Mouse (Mus musculus) kidney, adult 18-20 months (tissue): ENCODE results near the gene Dbnl.
A peak's percentile ranks its signal among the peaks of the same experiment; 100 is the strongest.
"Not testable (repeated sequence)": the region's sequence is repeated elsewhere in the genome, so short reads cannot be mapped to it uniquely, and the experiment has no call there.

Experiments used
- DNase-seq: peaks from one replicate; pipeline ENCODE4 v3.0.0; 2021

Gene Dbnl

DNA sequence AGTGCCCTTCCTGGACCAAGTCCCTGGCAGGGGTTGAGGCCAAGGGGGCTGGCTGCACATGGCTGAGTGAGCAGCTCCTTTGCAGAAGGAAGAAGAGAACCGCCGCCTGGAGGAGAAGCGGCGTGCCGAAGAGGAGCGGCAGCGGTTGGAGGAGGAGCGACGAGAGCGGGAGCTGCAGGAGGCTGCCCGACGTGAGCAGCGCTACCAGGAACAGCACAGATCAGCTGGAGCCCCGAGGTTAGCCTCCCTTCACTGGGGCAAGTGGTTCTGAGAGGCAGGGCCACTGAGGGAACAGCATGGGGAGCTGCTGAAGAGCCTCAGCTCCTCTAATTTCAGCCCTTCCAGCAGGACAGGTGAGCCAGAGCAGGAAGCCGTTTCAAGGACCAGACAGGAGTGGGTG lies 8.7 kb downstream of the Dbnl start:
- no peak for DNase-seq

DNA sequence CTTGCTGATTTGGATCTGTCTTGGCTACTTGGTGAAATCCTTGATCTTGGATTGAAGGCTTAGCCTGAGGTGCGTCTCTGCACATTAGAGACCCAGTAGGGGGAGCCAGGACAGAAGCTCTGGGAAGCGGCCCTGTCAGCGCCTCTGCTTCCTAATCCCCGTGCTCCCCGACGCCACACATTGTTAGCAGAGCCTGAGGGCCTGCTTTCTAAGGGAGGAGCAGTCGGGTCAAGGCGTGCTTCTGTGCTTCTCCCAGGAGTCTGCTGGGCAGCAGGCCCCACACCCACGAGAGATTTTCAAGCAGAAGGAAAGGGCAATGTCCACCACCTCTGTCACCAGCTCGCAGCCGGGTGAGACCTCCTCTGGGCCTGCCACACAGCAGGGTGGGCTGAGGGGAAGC lies 9.1 kb downstream of the Dbnl start:
- DNase-seq = no peak

DNA sequence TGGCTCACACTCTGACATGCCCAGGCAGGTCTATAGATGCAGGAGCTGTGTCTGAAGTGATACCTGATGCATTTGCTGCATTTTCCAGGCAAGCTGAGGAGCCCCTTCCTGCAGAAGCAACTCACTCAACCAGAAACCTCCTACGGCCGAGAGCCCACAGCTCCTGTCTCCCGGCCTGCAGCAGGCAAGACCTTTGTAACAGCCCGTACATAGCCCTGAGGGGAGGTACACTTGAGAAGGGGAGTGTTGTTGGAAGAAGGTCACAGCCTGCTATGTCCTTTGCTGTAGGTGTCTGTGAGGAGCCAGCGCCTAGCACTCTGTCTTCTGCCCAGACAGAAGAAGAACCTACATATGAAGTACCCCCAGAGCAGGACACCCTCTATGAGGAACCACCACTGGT lies 9.6 kb downstream of the Dbnl start:
- DNase-seq = no peak

DNA sequence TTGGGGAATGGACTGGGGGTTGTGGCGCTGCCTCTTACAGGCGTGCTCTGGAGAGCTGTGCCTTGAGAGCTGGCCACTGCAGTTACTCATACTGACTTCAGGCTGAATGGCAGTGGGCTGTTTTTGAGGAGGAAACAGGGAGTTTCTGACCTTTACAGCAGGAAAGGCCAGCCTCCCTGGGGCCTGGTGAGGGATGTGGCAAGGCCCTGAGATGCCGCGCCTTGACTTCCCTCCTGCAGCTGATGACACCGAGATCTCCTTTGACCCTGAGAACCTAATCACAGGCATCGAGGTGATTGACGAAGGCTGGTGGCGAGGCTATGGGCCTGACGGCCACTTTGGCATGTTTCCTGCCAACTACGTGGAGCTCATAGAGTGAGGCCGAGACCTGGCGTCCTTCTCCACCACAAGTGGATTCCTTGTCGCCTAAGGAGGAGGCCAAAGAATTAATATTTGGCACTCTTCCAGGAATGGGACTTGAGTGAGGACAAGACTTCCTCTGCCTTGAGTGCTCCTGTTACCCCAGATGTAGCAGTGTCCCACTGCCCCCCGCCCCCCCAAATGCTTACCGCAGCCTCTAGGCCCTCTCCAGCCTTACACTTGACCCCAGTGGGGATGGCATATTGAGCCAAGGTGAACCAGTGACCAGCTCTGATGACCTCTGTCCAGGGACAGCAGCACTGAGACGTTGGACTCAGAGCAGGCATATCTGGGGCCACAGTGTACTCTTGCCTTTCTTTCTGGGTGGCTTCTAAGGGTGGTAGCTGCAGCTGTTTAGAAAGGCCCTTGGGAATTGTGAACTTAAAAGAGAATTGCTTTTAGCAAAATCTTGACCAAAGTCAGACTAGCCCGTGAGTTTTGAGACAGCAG lies 11.6 kb downstream of the Dbnl start:
- no peak for DNase-seq

DNA sequence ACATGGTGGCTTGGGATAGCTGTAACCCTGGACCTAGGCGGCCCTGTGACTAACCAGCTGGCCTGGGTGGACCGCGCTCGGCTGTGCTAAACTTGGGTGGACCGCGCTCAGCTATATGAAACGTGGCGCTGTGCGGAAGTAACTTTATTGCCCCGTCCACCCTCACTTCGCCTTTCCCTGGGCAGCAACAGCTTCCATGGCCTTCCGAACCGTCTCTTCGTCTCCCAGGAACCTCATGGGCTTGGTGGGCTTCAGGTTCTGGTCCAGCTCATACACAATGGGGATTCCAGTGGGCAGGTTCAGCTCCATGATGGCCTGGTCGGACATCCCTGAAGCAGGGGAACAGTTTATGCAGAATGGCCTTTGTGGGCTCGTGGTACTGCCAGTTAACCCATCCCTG lies 13.2 kb downstream of the Dbnl start:
- DNase-seq = no peak

DNA sequence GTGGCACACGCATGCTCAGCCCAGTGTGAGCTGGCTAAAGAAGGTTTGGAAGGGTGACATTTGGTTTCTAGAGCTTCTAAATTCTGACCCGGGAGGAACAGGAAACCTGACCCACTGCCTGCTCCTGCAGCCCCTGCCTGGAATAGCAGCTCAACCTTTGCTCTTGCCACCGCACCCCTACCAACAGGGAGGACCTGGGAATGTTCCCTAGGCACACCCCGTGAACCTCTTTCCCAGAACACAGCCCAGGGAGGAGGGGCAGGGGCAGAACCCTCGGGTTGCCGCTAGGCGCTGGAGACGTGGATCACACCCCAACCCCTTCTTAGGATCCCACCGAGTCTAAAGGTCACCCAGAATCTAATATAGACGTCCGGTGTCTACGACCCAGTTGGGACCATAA lies 13.7 kb downstream of the Dbnl start:
- DNase-seq = no peak

DNA sequence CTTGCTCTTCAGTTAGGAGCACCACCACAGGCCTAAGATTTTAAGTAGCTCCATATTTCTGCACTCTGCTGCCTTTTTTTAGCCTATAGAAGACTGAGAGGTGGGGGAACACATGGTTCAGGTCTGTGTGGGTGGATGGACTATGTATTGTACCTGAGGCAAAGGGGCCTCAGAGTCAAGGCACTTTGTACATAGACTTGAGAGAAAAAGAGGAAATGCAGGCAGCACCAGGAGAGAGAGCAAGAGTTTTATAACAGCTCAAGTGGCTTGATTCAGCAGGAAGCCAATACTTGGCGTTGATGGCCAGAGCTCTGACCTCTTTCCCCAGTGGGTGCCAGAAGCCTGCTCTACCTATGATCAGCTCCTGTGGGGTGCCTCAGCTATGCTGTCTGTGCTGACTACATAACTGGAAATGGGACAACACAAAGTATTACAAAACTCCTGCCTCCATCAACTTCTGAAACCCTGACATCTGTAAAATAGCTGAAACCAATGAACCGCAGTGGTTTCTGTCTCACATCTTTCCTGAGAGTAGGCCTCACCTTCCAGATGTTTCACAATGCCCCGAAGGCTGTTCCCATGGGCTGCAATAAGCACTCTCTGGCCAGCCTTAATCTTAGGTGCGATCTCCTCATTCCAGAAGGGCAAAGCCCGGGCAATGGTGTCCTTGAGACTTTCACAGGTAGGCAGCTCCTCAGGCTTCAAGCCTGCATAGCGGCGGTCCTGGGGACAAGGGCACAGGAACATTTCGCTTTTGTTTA lies 14.3 kb downstream of the Dbnl start:
- DNase-seq = no peak

DNA sequence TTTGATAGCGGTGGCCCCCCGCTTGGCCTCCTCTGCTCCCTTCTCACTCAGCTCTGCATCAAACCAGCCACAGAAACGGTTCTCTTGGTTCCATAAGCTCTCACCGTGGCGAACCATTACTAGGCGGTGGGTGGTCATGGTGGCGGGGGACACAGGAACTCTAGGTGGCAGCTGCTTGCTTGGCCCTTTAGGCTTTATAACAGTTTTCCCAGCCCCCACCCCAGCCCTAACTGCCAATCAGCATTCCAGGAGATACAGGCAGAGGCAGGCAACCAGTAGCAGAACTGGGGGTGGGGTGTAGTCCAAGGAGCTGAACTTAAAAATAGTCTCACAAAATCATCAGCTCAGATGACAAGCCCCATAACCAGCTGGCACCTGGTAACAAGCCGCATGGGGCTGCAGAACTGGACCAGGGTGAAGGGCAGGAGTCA lies 15.3 kb downstream of the Dbnl start, which contains the start of gene Pgam2:
Gene Pgam2, minus strand, starts transcription at position 183 of the 431 bp plus-strand sequence.
- DNase-seq = no peak

DNA sequence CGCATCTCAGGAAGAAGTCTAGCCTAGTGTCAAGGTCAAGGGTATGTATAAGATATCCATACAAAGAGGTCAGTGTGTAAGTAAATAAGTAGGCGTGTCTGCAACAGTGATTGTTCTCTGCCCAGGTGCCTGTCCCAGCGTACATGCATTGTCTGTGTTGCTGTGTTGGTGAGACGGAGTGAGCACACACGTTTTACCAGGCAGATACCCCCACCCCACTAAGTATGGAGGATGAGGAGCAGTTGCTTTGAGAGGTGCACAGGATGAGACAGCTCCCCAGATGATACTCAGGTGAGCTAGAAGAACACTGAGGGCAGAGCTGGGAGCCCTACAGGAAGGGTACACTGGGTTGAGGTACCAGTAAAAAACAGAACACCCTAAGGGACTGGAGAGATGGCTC lies 15.9 kb downstream of the Dbnl start:
- no peak for DNase-seq

DNA sequence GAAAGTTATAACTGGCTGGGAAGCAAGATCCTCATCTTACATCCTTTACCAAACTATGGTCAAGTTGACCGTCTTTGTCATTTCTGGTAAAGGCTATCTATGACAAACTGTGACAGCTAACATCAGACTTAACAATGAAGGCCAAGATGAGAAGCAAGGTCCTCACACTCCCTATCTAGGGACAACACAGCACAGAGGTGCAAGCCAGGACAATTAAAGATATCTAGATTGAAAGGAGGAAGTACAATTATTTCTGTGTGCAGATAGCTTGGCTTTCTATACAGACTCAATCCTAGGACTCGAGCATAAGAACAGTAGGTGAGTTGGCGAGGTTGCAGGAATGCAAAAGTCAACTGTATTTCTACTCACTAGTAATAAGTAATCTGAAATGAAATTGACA lies 17.4 kb downstream of the Dbnl start:
- DNase-seq = no peak

DNA sequence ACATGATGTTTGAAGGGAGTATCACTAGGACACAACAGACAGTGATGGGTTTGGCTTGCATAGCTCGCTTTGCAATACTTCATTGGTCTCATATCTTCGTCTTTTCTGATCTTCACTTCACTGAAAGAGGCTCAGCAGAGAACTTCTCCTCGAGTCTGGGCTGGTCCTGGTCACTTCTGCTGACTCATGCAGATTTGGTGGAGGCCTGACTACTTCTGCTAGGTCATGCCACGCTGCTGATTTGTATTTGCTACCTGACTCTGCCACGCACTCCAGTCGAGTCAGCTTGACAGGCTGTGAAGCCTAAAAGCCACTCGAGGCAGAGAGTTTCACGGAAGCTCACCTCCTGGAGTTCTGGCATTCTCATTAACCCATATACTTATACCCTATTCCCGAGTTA lies 19.7 kb downstream of the Dbnl start:
- DNase-seq = no peak

DNA sequence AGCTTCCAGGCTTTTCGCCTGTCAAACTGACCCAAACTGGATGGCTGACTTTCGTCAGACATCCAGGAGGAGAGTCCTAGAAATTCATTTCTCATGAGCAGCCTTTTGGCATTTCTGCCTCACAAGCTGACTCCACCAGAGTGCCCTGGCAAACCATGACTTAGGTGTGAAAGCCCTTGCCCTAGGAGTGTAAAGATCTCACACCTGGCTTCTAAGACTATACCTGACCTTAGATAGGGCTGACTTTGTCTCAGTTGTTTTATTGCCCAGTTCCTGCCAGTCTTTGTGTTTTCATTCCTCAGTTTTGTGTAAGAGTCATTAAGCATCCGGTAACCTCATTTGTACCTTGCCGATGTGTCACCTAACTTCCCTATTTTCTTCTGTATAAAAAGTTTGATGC lies 21.2 kb downstream of the Dbnl start:
- not testable (repeated sequence) for DNase-seq

DNA sequence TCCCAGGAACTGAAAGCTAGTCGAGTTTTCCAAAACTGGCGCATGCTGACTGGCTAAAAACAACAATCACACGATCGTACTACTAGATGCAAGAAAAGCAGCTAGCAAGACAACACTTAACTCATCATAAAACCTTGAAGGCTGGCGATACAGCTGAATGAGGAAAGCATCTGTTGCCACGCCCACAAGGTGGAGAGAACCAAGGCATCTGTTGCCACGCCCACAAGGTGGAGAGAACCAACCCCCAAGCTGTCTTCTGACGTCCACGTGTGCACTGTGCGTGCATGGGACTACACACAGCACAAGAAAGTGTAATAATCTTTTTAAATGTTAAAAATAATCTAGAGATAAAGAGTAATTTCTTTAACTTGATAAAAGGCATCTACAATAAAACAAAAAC lies 25.1 kb downstream of the Dbnl start:
- DNase-seq = no peak

DNA sequence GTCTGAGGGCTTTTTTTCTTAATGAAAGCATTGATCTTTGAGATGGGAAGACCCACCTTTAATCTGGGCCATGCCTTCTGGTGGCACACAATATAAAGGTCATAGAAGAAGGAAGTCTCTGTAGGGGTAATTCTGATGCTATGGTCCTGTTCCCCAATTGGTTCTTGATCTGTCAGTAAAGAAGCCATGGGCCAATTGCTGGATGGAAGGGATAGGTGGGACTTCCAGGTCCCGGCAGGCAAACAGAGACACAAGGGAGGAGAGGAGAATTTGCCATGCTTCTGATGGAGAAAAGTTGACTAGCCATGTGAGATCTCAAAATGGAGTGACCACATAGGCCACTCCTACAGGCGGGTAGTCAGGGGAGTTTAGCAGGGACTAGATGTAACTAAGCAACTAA lies 30.9 kb downstream of the Dbnl start:
- DNase-seq = no peak

DNA sequence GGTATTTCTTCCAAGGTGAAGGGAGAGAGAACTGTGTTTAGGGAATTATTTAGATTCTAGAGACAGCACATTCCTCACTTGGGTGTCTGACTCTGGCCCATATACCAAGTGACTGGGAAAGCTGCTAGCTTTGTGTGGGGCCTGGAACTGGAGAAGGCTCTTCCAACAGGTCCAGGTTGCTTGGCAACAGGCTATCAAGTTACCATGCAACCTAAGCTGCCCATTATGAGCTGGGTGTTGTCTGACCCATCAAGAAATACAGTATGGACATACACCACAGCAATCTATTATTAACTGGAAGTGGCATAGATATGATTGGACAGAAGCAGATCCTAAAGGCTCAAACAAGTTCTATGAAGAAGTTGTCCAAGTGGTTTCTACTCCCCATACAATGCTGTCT lies 37.1 kb downstream of the Dbnl start:
- no peak for DNase-seq

DNA sequence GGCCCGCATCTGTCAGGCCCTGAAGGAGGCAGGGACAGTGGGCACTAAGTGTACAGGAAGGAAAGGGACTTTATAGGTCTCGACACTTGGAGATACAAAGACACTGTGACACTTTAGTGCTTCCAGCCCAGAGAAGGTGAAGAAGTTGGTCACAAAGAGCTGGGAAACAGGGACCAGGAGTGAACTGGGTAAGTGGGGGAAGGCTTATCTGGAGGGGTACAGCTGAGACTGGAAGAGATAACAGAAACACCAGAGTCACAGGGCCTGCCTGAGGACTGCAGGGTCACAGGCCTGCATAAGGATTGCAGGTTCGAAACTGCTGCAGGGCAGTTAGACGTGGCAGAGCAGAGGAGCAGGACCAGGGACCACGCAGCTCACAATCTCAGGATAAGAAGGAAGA lies 39.6 kb downstream of the Dbnl start:
- DNase-seq = no peak

DNA sequence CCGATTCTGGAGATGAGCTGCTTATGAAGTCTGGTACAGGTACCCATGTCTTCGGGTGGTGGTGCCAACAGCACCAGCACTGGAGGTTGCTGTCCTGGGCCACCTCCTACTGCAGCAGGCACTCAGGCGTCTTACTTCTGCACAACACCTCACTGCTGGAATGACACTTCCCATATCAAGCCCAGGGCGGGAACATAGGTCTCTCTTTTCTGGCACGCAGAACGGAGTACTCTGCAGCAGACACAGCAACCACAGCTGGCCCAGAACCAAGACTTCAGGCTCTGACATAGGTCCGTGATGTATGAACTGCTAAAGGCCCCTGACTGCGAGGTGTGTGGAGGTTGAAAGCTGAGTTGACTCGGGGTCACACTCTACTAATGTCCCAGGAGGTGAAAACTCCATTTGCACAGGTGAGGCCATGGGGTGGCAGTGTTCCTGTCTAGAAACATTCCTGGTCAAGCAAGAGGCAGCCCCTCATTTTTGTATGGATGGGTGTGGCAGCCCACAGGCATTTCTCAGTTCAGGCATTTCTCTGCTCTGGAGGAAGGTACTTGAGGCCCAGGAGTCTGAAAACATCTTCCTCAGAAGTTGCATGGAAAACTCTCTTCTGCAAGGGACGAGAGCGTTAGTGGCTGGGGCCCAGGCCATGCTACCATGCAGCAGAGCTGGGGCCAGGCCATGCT lies 40.4 kb downstream of the Dbnl start:
- DNase-seq = no peak

DNA sequence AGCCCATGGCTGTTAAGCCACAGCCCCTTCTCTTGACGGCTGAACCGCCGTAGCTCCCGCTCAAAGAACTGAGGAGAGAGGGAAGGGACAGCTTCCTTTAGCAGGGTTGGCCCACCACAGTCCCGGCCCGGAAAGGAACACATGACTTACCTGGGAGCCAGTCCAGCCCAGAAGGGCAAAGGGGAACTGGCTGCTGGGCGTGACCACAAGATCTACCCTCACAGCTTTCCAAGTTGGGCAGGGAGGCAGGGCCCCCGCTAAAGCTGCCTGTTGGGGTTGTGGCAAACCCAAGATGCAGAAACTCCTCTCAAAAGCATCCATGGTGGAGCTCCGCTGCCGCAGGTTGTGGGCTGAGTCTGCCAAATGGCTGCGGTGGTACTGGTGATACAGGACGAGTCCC lies 41.0 kb downstream of the Dbnl start:
- DNase-seq = no peak

DNA sequence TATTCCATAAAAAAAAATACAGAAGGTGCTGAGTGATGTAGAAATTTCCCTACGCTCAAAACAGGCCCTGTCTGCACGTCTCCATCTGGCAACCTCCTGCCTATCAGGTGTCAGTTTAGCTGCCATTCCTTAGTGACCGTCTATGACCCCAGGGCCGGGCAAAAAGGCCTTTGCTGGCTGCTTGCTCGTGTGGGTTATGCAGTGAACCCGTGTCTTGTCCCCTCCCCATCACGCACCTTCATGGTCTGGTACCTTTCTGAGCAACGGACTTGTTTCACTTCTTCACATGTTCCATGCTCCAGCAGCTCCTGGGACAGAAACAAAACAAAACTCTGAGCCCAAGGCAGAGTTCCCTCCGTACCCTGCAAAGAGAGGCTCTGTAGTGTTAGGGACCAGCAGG lies 46.2 kb downstream of the Dbnl start:
- no peak for DNase-seq

DNA sequence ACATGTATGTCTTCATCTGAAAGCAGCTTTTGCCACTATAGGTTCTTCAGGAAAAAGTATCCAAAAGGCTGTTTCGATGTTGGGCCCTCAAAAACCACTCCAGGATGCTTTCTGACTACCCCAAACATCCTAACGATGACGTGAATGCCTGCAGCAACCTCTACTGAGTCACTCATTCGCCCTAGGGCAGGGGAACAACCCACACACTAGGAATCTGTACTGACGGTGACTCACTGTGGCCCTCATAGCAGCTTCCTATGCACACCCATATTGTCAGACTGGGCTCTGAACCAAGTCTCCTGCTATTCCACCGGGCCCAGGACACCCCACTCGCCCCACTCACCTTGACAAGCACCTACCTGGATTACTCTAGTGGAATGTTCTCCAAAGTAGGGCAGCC lies 46.8 kb downstream of the Dbnl start:
- DNase-seq = no peak

DNA sequence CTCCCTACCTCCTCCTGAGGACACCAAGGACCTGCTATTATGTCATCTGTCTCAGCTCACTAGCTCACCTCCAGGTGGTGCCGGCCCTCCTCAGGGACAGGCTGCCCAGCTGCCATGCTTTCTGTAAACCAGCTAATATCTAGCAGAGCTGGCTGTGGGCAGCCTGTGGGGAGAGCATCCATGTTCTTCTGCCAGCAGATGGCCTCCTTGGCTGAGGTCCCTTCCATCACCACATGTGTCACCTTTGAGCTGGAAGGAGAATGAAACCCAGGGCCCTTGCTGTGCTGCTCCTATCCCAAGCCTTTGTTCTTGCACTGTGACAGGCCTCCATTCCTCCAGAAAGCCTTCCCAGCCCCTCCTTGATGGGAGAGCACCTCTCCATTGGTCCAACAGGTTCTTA lies 47.8 kb downstream of the Dbnl start:
- no peak for DNase-seq

DNA sequence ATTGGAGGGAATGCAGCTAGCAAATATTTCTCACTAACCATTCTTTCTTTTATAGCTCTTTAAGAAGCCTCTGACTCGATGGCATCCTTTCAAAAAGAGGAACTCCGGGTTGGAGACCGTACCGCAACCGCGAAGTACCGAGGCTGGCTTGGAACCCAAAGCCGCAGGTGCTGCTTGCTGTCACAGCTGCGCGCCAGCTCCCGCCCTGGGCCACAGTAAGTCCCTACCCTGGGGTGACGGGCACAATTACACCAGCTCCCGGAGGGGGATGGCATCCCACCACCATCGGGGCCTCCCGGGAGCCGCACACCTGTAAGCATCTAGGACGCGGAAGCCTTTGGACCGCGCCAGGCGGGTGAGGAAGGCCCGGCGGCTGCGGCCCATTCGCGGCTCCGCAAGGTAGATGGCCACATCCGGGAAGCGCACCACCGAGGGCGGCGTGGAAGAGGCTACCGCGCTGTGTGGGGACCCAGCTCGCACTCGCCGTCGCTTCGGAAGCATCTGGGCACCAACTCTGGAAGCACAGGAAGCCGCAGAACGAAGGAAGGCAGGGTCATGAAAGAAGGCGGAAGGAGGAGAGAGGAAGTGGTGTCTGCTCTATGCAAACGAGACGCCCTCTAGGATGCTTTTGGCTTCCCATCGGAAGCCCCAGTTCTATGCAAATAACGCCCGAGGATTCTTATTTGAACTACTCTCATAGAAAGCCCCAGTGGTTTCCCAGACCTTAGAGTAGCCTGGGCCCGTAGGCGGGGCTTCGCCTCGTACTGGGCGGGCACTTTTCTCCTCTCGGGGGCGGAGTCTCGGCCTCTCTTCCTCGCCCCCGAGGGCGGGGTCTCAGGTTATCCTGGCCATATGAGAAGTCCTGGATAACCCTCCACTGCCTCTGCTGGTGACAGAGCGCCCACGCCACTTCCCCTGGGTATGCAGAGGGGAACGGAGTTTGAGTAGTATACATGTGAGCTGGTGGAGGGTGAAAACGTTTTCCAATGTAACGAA lies 49.3 kb downstream of the Dbnl start, which contains the start of gene Polm:
Gene Polm, minus strand, starts transcription at position 766 of the 996 bp plus-strand sequence.
- DNase-seq = peak; percentile 96
